Mouse (Mus musculus) erythroblast, embryonic 14.5 days (primary cell): ENCODE results near the gene Max.

Experiments used
- GATA1 ChIP-seq: IDR thresholded peaks from 2 replicates; pipeline ENCODE4 v1.6.1; 2012; ENCODE audit warnings: low read length, inconsistent platforms, mixed read lengths
- TAL1 ChIP-seq: IDR thresholded peaks from 3 replicates; pipeline ENCODE4 v1.6.1; 2012; ENCODE audit warnings: low read length, inconsistent platforms, mixed read lengths

DNA sequence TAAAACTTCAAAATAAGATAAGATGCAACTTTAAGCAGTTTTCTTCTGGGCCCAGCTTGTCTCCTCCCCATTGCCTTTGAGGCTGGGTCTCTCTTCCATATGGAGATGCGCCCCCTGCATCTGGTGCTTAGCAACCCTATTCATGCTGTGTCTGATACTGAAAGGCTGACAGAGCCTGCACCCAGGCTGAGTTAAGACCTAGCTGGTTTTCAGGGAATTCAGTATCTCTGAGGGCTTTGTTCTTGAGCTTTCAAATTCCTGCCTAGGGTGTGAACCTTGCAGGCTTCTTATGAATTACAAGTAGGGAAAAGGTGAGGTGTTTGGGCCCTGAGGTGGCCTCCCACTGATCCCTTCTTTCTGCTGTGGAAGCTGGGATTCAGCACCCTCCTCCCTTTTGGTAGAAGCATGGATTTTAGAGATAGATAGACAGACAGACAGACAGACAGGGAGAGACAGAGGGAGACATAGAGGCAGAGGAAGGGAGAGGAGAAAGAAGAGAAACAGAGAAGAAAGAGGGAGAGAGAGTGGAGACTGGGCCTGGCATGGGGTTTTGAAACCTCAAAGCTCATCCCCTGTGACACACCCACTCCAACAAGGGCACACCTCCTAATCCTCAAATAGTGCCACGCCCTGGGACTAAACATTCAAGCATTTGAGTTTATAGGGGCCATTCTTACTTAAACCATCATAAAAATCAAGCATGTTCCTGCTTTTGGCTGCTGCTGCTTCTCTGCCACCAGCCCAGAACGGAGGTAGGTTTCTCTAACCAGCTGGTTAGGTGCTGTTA, 60.3 kb downstream of the Max start:
- TF ChIP-seq TAL1 (no peak), GATA1 (no peak)
